Mouse (Mus musculus) thymus, adult 2 months (tissue): ENCODE results near the gene Lurap1. TPM values are rescaled to one million over a fixed set of nuclear protein-coding genes. Genes with fewer than 3 reads are reported as not detected.
A peak's percentile ranks its signal among the peaks of the same experiment; 100 is the strongest.

Experiments used
- DNase-seq: peaks from one replicate; pipeline ENCODE4 v3.0.0; 2021
- H3K27ac ChIP-seq: fragments of 200-500 bp; 2 replicates; pipeline ENCODE4 v1.5.1; 2012; ENCODE audit warnings: low read length, control low read depth; ENCODE audit not compliant: control insufficient read depth, insufficient read depth
- H3K27me3 ChIP-seq: fragments of 200-500 bp; 2 replicates; pipeline ENCODE4 v1.6.1; 2012; ENCODE audit warnings: mild to moderate bottlenecking, low read length, moderate library complexity, mixed read lengths; ENCODE audit not compliant: control insufficient read depth, insufficient read depth
- H3K36me3 ChIP-seq: fragments of 200-500 bp; 2 replicates; pipeline ENCODE4 v1.6.1; 2012; ENCODE audit warnings: mild to moderate bottlenecking, low read length, moderate library complexity; ENCODE audit not compliant: control insufficient read depth, insufficient read depth
- H3K4me1 ChIP-seq: fragments of 200-500 bp; replicated peaks from 2 replicates; pipeline ENCODE4 v1.6.1; 2012; ENCODE audit warnings: low read length; ENCODE audit not compliant: control insufficient read depth, insufficient read depth
- H3K4me3 ChIP-seq: fragments of 200-500 bp; 2 replicates; pipeline ENCODE4 v1.5.1; 2012; ENCODE audit warnings: mild to moderate bottlenecking, low read length, control low read depth, moderate library complexity; ENCODE audit not compliant: control insufficient read depth, insufficient read depth
- CTCF ChIP-seq: fragments of 200-500 bp; IDR thresholded peaks from 2 replicates; pipeline ENCODE4 v1.5.1; 2012; ENCODE audit warnings: mild to moderate bottlenecking, control low read depth, low read length, moderate library complexity, borderline replicate concordance; ENCODE audit not compliant: control insufficient read depth, poor library complexity, insufficient read depth; ENCODE audit errors: extremely low read depth
- POLR2A ChIP-seq: fragments of 200-500 bp; IDR thresholded peaks from 2 replicates; pipeline ENCODE4 v1.6.1; 2012; ENCODE audit warnings: mild to moderate bottlenecking, low read length, control low read depth, moderate library complexity; ENCODE audit not compliant: control insufficient read depth, poor library complexity, insufficient read depth; ENCODE audit errors: extremely low read depth
- WGBS: fragments of 180-500 bp; shearing (Covaris S2); methylation state at CpG from one replicate; pipeline ENCODE4 v1.1.7; 2018; 5-methylcytosine and 5-hydroxymethylcytosine counted together
- polyA plus RNA-seq: library from polyadenylated mRNA; depleted of rRNA; stranded (reverse); fragments of >200 nt; gene quantifications from 2 replicates; pipeline ENCODE4 v1.2.3, GENCODE M21; 2012

The Lurap1 gene
- polyA plus RNA-seq, 1 experiment = 0.88 TPM

GRCm38 (mm10) chr4:116149812-116150155 is 1.4 kb downstream of the Lurap1 start:
- WGBS = 34% methylated on average over 6 of the region's 6 CpGs
- no peak for DNase-seq

GRCm38 (mm10) chr4:116143891-116144717 is 7.0 kb downstream of the Lurap1 start:
- Histone ChIP-seq H3K27ac (no peak overlapping the region), H3K36me3 (no peaks in the 10 kb centered on the region), H3K4me3 (peak overlapping the region; percentile 64), H3K27me3 (no peaks in the 10 kb centered on the region; the same call in 1 of the 2 replicates), H3K4me1 (peaks cover 10% of the 10 kb centered on the region)
- 2% methylated on average over 47 of the region's 47 CpGs for WGBS
- TF ChIP-seq POLR2A = no peak
- 0 out of 2 replicates have a peak, but pooled peaks have one; percentile 34 for TF ChIP-seq CTCF
- DNase-seq = peak; percentile 65

More at GRCm38 (mm10) chr4:116149812-116150155, 1.4 kb downstream of the Lurap1 start:
- no peaks in the 10 kb centered on the region for H3K27me3 ChIP-seq
- H3K36me3 ChIP-seq = 0 out of 2 replicates have a peak, but pooled peaks cover 4% of the 10 kb centered on the region
- no peak overlapping the region for H3K27ac ChIP-seq
- H3K4me3 ChIP-seq = peak overlapping the region; percentile 70
- H3K4me1 ChIP-seq = peaks cover 12% of the 10 kb centered on the region
- TF ChIP-seq CTCF = no peak
- no peak for TF ChIP-seq POLR2A

- WGBS = 11% methylated on average over 7 of the region's 7 CpGs
- no peak for DNase-seq
- no peak for TF ChIP-seq POLR2A
- TF ChIP-seq CTCF = no peak
Measured at GRCm38 (mm10) chr4:116143317-116143811, 7.8 kb downstream of the Lurap1 start.

GRCm38 (mm10) chr4:116142269-116142668 is 8.9 kb downstream of the Lurap1 start:
- Histone ChIP-seq H3K4me1 (peaks cover 10% of the 10 kb centered on the region), H3K27ac (no peak overlapping the region), H3K27me3 (no peaks in the 10 kb centered on the region; the same call in 1 of the 2 replicates), H3K4me3 (no peak overlapping the region), H3K36me3 (no peaks in the 10 kb centered on the region)
- no peak for TF ChIP-seq POLR2A
- no peak for TF ChIP-seq CTCF
- no peak for DNase-seq
- WGBS = 92% methylated on average over 7 of the region's 7 CpGs

More at GRCm38 (mm10) chr4:116143317-116143811, 7.8 kb downstream of the Lurap1 start:
- Histone ChIP-seq H3K4me3 (no peak overlapping the region), H3K27ac (no peak overlapping the region), H3K27me3 (no peaks in the 10 kb centered on the region; the same call in 1 of the 2 replicates), H3K4me1 (peaks cover 10% of the 10 kb centered on the region), H3K36me3 (no peaks in the 10 kb centered on the region)

GRCm38 (mm10) chr4:116141736-116142135 is 9.4 kb downstream of the Lurap1 start:
- DNase-seq = no peak
- Histone ChIP-seq H3K36me3 (no peaks in the 10 kb centered on the region), H3K27ac (no peak overlapping the region), H3K4me3 (no peak overlapping the region), H3K27me3 (no peaks in the 10 kb centered on the region; the same call in 1 of the 2 replicates), H3K4me1 (peaks cover 10% of the 10 kb centered on the region)
- 97% methylated on average over 1 of the region's 1 CpGs for WGBS
- TF ChIP-seq POLR2A = no peak
- TF ChIP-seq CTCF = no peak

- Histone ChIP-seq H3K36me3 (no peaks in the 10 kb centered on the region), H3K27me3 (no peaks in the 10 kb centered on the region; the same call in 1 of the 2 replicates), H3K4me3 (no peak overlapping the region), H3K4me1 (peaks cover 10% of the 10 kb centered on the region), H3K27ac (no peak overlapping the region)
- WGBS = 91% methylated on average over 7 of the region's 7 CpGs
- no peak for TF ChIP-seq CTCF
- no peak for TF ChIP-seq POLR2A
- no peak for DNase-seq
Measured at GRCm38 (mm10) chr4:116140801-116141574, 10.2 kb downstream of the Lurap1 start.
